Mouse (Mus musculus): ENCODE data around the gene Wdr13.
"Not testable (repeated sequence)": the region's sequence is repeated elsewhere in the genome, so short reads cannot be mapped to it uniquely, and the experiment has no call there.

The Wdr13 gene

DNA sequence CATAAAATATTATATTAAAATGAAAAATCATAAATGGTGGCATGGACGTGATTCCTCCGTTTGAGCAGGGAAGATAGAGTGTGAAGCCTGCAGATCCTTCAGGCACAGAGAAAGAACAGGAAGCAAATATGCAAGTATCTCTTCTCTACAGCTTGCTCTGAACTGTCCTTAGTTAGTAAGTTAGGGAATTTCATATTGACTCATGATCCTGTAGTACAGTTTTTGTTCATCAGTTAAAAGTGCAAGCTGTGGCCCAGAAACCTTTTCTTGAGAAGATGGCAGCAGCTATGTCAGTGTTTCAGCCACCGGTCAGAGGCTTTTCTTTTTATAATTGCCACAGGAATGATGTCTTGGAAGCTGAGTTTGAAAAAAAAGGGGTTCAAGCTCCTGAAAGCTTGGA is 27.7 kb downstream of the Wdr13 start:
- no peak for DNase-seq (ENCODE audit: low read depth)

DNA sequence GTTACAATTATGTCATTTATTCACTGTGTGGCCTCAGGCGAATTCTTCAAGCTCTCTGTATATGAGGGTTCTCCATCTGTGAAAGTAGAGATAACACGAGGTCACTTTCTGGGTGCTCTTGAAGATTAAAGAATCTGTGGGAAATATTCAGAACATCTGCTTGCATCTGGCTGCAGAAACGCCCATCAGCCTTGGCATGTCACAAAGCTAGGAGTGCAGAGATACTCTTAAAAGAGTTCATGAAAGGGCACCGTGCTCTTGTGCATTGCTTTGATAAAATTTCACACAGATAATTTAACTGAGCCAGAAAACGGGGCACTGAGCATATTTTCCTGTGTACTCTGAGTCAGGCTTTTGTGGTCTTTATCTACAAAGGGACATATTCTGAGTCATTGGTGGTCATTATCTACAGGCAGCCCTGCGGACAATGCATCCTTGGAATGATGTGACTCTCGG is 30.5 kb downstream of the Wdr13 start:
- DNase-seq (ENCODE audit: low read depth) = no peak

GRCm38 (mm10) chrX:8101017-8101416 is 31.7 kb downstream of the Wdr13 start:
- no peak for DNase-seq (ENCODE audit: low read depth)

GRCm38 (mm10) chrX:8099435-8099834 is 33.3 kb downstream of the Wdr13 start:
- DNase-seq (ENCODE audit: low read depth) = no peak

GRCm38 (mm10) chrX:8096787-8097242 is 35.9 kb downstream of the Wdr13 start:
- peak; percentile 84 for DNase-seq (ENCODE audit: low read depth)

DNA sequence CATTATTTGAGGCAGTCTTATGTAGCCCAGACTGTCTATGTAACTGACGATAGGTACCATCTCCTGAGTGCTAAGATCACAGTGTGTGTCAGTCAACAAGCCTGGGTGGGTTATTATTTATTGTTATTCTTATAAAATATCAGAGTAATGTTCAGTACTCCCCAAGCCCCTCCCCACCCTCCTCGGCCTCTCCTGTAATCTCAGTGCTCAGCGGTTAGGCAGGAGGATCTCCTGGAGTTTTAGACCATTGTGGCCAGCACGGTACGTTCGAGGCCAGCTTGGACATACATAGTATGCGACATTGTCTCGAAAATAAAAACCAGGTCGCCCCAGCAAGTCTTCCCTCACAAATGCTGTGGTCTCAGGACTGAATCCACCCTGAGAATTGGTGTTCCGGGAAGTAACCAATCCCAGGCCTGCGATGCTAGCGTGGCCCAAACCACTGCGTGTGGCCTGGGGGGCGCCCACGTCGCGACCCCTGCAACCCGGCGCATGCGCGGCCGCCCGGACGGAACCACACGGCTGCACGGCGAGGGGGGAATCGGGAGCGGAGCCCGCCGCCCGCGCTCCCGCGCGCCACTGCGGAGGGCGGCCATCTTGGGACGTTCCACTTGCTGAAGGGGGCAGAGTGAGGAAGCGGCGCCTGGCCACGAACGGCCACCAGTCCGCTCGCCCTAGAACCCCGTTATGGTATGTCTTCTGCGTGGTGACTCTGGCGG is 36.5 kb downstream of the Wdr13 start:
- DNase-seq (ENCODE audit: low read depth) = not testable (repeated sequence)

DNA sequence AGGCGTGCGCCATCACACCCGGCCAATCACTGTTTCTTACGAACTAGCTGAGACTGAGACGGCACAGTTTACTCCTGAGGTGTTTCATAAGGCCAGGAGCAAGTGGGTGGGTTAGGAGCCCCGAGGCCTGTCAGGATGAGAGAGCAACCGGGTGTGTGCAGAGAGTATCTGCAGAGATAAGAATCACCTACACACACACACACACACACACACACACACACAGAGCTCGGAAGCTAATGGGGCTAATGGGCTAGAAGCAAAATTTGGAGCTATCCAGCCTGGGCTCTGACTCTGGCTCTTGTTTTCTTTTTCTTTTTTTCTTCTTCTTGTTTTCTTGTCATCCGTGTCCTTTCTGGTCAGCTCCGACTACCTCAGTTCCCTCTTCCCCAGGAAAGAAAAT is 37.1 kb downstream of the Wdr13 start:
- no peak for DNase-seq (ENCODE audit: low read depth)

DNA sequence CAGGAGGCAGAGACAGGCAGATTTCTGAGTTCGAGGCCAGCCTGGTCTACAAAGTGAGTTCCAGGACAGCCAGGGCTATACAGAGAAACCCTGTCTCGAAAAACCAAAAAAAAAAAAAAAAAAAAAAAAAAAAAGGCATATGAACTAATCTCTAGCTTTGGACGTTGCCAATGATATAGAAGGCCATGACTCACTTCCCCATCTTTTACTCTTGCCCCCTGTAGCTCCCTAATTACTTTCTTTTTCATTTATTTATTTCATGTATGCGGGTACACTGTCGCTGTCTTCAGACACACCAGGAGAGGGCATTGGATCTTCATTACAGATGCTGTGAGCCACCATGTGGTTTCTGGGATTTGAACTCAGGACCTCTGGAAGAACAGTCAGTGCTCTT is 41.7 kb downstream of the Wdr13 start:
- DNase-seq (ENCODE audit: low read depth) = not testable (repeated sequence)

DNA sequence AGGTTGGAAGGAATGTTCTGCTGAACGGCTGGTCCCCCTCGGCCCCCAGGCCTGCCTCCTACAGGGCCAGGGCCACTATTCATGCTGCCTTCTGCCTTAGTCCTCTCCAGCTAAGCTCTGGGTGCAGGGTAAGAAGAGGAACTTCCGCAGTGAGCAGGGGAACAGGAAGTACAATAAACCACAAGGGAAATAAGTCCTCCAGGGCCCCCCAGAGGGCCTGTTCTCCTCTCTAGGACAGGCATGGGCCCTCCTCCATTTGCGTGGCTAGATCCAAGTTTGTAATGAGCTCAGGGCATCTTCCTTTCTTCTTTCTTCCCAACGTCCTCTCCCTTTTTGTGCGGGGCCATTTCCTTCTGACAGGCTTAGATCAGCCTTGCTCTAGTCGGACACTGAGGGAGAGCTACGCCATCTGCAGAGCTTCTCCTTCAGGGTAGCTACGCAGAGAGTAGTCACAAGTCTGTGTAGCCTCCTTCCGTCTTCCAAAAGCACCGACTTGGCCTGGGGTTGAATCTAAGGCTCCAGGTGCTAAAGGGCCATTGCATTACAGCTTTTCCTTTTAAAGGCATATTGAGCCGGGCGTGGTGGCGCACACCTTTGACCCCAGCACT is 42.2 kb downstream of the Wdr13 start, which contains the start of gene Was:
Gene Was, minus strand, starts transcription at position 153 of the 608 bp plus-strand sequence.
- DNase-seq (ENCODE audit: low read depth) = peak; percentile 41

DNA sequence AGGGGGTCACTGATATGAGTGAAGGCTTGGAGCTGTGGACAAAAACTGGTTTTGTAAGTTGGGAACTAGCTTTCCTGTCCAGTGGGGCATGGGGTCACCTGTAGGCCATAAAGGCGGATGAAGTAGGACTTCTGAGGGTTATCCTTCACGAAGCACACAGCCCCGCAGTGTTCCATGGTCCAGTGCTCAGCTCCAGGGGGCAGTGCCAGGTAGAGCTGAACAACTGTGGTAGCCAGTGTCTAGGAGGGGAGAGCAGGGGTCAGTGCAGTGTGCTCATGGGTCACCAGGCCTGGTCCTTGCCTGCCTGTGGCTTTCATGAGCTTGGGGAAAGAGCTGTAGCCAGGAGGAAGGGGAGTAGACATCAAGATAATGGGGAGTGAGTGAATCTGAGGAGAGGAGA is 42.9 kb downstream of the Wdr13 start:
- DNase-seq (ENCODE audit: low read depth) = no peak

GRCm38 (mm10) chrX:8085611-8086010 is 47.1 kb downstream of the Wdr13 start:
- DNase-seq (ENCODE audit: low read depth) = no peak

DNA sequence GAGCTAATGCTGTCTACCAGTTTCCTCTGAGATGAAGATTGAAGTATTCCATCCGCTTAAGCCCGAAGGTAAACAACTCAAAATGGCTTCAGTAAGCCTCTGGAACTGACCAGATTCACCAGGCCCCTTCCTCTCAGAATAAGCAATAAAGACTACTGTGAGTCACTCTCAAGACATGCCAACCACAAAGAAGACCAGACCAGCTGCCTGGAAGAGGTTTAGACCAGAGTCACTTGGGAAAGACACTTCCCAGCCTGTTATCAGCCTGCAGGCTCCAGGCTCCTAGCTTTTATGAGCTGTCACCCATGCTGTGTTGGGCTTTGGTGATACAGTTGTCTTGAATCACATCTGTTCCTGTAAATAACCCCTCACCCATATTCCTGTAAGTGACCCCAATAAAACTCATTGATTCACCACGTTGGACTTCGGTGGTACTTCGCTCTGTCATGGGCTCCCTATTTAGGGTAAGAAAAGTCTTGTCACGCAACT is 47.9 kb downstream of the Wdr13 start:
- no peak for DNase-seq (ENCODE audit: low read depth)

DNA sequence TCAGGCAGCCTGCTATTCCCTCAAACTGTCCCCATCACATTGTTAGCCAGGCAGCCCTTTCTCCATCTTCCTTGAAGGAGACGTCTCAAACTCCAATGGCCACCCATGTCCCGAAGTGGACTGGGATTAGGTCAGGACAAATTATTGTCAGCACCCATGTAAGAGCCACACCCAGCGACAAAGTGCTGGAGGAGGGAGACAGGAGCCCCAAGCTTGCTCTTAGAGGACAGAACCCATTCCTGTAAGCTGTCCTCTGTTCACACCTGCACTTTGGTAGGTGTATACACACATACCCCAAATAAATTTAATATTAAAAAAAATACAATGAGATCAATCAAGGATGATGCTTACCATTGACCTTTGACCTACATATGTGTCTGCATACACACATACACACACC is 57.6 kb downstream of the Wdr13 start:
- no peak for DNase-seq (ENCODE audit: low read depth)

DNA sequence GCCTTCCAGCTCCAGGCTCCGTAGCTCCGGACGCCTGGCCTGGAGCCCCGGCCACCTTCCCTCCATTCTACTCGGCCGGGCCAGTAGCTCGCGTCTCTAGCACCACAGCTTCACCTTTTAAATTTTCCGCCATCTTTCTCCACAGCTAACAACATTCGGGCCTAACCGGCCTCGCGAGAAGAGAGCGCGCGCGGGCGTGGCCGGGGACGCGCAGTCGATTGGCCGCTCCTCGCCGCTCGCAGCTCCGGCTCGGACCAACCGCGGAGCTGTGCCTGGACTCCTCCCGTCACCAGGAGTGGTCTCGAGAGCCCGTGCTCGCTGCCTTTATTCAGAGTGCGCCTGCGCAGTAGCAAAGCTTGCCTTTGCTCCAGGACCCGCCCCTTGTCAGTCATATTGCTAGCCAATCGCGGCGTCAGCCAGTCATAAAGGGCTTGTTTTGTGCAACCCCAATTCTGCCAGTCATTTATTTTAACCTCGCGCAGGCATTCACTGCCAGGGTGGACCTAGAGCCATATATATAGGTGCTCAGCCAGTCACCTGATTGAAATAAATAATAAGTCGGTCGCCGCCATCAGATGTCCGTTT is 58.2 kb downstream of the Wdr13 start, which contains the start of gene Suv39h1:
Gene Suv39h1, minus strand, starts transcription at position 331 of the 585 bp plus-strand sequence.
- peak; percentile 85 for DNase-seq (ENCODE audit: low read depth)

DNA sequence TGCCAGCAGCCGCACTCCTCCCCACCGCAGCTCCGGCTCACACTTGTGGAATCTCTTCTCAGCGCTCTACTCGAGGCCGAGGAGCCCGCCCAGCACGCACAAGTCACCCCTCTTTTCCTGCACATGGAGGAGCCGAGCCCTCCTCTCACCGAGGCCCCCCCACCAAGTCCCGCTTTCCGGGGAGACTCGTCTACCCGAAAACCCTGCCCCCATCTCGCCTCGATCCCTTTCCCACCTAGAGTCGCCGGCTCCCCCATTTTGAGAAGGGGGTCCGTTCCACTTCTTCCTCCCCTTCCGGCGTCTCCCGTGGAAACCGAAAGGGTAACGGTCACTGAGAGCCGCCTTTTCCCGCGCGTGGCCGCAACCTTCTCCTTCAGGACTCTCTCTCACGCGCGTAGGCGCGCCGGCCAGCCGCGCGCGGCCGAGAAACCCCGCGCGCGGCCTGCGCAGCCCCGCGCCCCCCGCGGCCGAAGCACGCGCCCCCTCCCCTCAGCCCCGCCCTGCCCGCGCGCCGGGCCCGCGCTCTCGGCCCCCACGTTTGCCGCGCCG is 58.7 kb downstream of the Wdr13 start:
- no peak for DNase-seq (ENCODE audit: low read depth)
